Mouse (Mus musculus) left cerebral cortex, postnatal 4 days (tissue): Measurements from ENCODE around the gene Aaed1. TPM values are rescaled to one million over a fixed set of nuclear protein-coding genes. Genes with fewer than 3 reads are reported as not detected.

Experiments used
- DNase-seq: peaks from one replicate; pipeline ENCODE4 v3.0.0-alpha.2; 2022
- intact Hi-C: fragments of 180-260 bp; cut with DNase I; formaldehyde crosslinking; loops from one replicate; pipeline ENCODE4 v1.15.1; 2025
- total RNA-seq, 2 experiments: library from RNA; stranded (reverse); gene quantifications; 2 replicates each; pipeline ENCODE4 v1.2.3; 2021

The Aaed1 gene
- total RNA-seq, 2 experiments from 2014 or later: 6.4 to 7.3 TPM

DNA sequence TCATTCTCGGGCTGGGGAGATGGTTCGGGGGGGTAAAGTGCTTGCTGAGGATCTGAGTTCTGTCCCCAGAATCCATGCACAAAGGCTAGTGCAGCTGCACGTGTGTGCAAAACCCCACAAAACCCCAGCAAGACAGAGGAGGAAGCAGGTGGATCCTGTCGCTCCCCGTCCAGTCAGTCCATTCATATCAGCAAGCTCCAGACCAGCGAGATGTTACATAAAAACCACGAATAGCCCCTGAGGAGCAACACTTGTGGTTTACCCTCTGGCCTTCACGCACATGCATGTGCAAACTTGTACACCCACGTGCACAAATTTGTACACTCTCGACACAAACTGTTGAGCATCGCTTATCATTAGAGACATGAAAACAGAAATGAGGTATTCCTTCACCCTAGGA, 2.7 kb downstream of the Aaed1 start:
- intact Hi-C loops: loop anchor here (5.0 kb wide), 1 partner anchor 133 kb away; no protein-coding TSS in a partner anchor

DNA sequence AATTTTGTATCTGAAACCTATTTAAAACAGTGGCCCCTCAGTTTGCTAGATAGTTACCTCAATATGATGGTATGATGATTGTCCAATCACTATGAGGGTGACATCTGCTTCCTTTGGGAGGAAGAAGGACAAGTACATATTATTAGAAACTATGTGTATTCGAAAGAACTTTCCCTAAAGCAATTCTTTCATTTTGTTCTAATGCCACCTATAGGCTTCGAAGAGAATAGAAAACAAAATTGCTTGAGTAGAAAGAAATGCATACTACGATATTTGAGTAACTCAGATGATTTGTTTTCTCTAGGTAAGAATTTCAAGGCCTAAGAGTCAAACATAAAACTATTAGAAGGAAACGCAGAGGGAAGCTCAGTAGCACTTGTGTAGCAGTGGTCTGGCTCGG, 3.5 kb downstream of the Aaed1 start:
- intact Hi-C loops: loop anchor here (5.0 kb wide), 1 partner anchor 132 kb away; no protein-coding TSS in a partner anchor
- DNase-seq: no peak

More for the DNA sequence above, 2.7 kb downstream of the Aaed1 start:
- DNase-seq: no peak

DNA sequence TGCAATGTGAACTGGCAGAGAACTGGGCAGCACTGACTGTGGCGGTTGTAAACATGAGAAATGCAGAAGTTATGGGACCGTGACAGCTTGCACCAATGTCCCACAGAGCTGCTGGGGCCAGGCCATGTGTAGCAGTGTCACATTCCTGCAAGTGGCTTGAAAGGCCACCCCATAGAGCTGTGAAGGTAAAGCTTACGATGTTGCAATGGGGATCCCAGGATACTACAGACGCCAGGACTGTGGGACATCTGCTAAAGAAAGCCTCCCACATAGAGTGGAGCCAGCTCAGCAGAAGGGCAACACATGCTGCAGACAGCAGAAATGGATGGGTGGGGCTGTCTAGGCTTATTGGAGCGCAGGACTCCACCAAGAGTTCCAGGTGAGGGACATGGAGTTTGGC, 5.0 kb downstream of the Aaed1 start:
- peak; percentile 34 for DNase-seq
- intact Hi-C loops: loop anchor here (5.0 kb wide), 1 partner anchor 130 kb away; no protein-coding TSS in a partner anchor

DNA sequence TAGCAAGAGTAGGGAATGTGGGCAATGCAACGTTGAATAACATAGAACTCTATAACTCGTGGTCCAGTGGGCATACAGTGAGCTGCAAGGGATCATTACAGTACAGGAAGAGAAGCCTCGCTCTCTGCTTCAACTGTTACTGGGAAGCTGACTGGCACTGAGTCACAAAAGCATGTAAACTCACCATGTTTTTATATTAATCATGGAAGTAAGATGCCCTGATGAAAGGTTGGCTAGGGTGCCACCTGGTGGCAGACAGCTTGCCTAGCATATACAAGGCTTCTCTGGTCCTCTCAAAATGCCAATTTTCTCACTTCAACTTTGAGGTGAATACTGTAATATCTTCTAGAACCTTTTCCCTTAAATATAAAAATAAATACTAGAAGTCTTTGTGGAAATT, 6.4 kb downstream of the Aaed1 start:
- peak; percentile 71 for DNase-seq
- intact Hi-C loops: loop anchor here (5.0 kb wide), 1 partner anchor 129 kb away; no protein-coding TSS in a partner anchor

DNA sequence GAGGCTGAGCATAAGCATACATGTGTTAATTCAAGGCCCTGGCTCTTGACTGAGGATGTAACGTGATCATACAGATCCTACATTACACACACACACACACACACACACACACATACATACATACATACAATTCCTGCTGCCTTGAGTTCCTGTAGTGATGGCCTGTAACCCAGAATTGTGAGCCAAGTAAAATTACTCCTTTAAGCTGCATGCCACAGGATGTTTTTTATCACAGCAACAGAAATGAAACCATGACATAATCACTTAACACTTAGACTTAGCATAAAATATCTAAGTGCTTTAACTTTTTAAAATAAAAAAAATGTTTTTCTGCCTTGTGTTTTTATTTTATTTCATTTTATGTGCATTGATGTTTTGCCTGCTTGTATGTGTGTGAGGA, 13.4 kb downstream of the Aaed1 start:
- intact Hi-C loops: no loop called here
- no peak for DNase-seq

DNA sequence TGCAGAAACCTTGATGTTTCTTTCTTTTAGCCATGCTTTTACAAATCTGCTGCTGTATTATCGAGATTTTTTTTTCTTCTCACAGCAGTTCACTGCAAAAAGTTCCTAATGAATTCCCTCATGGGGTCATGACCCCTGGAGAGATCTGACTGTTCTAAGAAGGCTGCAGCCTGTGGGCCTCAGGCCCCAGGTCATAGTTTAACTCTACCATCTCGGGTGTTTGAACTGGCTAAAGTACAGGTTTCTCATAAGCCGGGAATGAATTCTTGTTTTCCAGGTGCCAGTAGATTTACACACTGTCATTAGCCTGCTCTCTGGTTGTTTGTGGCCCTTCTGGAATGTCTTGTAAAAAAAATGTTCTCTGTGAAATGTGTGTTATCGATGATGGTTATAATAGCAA, 25.7 kb downstream of the Aaed1 start:
- no peak for DNase-seq
- intact Hi-C loops: loop anchor here (5.0 kb wide), 1 partner anchor 884 kb away; no protein-coding TSS in a partner anchor

DNA sequence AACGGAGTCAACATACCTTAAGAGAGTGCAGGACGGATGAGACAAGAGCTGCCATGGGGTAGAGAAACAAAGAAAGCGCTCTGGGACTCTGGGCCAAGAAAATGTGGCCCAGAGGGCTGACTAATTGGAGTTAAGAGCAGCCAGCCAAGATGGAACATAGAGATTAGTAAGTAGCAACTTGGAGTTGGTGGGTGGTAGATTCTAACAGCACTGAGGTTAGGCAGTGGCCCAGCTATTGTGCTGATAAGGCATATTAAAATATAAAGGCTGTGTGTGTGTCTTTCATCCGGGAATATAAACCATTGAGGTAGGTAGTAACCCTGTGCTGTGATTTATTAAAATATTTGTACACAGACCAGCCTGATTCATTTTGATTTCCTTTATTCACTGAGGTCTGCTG, 26.2 kb downstream of the Aaed1 start:
- intact Hi-C loops: loop anchor here (5.0 kb wide), 1 partner anchor 884 kb away; no protein-coding TSS in a partner anchor
- no peak for DNase-seq

DNA sequence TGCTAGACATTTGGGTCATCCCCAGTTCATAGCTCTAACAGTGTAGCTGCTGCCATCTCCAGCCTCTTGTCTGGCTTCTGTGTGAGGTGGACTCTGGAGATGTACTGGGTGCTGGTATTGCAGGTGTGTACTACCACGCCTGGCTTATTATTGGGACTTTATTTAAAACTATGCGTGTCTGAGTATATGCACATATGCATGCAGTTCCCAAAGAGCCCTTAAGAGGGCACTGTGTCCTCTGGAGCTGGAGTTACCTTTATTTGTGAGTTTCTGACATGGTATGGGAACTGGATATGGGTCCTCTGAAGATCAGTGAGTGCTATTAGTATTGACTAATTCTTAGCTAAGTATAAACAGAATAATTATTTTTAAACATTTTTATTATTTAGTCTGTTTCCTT, 27.8 kb downstream of the Aaed1 start:
- intact Hi-C loops: loop anchor here (5.0 kb wide), 1 partner anchor 882 kb away; no protein-coding TSS in a partner anchor
- DNase-seq: no peak

DNA sequence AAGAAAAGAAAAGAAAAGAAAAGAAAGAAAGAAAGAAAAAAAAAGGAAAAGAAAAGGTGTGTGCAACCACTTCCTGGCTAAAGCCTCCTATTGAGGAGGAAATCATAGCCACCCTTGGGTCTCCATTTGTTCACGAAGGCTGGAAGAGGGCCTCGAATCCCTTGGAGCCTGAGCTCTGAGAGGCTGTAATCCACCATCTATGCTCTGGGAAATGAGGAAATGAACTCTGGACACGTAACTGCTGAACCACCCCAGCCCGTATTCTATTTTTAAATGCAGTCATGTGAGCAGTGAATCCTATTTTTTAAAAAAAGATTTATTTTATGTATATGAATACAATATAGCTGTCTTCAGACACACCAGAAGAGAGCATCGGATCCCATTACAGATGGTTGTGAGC, 31.6 kb downstream of the Aaed1 start:
- intact Hi-C loops: no loop called here
- no peak for DNase-seq

DNA sequence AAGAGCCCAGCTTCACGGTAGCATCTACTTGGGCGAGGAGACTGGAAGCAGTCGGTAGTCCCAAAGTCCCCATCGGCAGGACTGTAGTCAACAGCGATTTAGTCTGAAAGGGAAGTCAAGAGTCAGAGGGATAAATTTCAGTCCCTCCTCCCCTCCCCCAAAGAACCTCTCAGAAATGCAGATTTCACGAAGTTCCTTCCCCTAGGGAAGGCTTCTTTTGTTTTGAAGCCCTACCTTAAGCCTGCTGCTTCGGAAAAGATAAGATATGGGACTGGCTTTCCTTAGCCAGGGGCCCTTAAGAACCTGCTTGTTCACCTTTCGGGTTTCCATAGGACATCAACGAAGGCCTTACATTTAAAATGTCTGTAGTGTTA, 36.8 kb downstream of the Aaed1 start:
- intact Hi-C loops: no loop called here
- no peak for DNase-seq

DNA sequence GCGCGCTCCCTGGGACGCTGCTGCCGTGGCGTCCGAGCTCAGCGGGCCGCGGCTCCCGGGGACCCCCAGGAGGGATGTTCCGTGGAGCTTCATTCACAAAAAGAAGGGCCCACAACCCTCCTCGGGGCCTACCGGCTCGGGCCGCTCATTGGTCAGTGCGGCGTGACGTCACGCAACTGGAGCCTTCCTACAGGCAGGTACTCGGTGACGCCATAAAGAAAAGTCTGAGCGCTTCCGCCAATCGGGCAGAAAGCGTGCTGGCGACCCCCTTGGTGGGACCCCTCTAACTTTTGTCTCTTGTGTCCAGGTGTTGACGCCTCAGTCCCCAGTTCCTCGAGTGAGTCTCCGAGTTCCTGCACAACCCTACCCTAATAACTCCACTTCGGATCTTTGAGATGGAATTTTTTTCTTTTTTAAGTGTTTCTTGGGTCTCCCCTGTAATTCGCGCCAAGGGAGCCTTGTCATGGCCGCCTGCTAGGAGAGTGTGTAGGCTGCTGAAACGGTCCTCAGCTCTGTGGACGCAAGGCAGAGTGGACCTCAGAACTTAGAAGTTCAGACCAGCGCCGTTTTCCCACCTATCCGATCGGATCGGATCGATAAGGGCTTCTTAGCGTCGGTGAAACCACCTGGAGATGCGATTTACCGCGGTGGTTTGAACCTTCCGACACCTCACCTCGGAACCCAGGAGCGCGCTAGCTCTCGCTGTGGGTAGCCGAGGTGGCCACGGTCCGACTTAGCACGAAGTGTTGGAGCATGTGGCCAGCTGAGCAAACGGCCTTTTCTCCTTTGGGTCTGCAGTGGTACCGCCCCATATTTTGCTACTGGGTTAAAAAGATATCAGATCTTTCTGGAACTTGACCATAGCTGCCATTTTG, 37.4 kb downstream of the Aaed1 start, which contains the start of gene Cdc14b:
Cdc14b (minus strand) TSS at position 412 of the 875 bp plus-strand sequence.
- peak; percentile 70 for DNase-seq
- intact Hi-C loops: no loop called here

DNA sequence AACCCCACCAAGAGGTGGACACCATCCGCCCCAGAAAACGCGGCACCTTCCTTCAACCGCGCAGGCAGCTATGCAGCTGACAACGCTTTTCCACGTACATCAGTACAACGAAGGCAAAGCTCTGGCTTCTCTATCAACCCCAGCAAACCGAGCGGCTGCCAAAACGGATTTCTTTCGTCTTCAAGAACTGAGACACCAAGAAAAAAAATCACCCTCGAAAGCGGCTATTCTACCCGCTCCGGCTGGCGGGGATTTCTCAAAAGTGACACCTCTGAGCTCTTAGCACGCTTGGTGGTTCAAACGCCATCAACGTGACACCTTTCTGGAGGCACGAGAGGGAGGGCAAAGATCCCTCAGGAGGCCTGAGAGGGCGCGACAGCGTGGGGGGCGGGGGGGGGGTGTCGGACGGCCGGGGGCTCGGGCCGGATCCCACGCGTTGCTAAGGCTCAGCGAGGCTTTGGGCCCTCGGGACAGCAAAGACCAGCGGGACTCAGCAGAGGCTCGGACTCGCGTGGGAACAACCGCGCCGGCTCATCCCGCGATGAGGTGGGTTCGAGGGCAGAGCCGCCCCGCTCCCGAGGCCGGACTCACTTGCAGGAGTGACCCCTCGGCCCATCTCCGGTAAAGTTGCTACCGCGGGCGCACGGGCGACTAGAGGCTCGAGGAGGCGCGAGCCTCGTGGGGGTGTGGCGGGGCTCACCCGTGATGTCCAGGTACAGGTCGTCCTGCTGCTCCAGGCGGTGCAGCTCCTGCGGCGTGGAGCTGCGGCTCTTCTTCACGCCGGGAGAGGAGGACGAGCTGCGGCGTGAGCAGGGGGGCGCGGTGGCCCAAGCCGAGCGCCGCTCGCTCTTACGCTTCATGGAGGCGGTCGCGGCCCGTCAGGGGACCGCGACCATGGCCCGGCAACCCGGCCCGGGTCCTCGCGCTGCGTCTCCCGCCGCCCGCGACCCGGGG, 38.3 kb downstream of the Aaed1 start:
- intact Hi-C loops: no loop called here
- peak; percentile 13 for DNase-seq

DNA sequence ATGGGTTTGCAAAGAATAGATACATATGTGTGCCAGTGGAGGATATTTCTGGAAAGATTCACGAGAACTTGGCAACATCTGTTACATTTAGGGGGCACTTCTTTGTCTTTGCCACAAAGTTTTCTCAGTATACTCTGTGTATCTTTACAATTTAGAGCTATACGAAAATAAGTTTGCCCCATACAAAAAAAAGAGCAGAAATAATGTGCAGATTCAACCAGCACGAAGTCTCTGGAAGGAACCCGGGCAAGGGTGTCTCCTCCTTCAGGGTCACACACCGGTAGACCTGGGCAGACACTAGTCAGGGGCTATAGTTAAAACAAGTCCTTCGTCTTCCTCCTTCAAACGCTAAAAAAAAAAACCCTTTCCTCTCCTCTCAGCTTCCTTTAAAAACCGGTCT, 39.2 kb downstream of the Aaed1 start:
- intact Hi-C loops: no loop called here

DNA sequence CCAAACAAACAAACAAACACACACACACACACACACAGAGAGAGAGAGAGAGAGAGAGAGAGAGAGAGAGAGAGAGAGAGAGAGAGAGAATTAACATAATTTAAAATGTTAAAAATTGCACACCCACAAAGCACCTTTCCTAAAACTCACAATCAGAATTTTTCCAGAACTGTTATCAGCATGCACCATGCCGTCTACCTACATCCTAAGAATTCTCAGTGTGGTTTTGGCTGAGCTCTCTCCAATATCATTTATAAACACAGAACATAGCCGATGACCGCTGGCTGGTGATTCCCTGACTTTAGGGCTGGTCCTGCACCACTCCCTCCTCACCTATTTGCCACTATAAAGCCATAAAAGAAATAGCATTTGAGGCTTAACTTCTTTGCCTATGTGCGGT, 44.1 kb downstream of the Aaed1 start:
- DNase-seq: no peak
- intact Hi-C loops: no loop called here

More for the DNA sequence above, 39.2 kb downstream of the Aaed1 start:
- no peak for DNase-seq

DNA sequence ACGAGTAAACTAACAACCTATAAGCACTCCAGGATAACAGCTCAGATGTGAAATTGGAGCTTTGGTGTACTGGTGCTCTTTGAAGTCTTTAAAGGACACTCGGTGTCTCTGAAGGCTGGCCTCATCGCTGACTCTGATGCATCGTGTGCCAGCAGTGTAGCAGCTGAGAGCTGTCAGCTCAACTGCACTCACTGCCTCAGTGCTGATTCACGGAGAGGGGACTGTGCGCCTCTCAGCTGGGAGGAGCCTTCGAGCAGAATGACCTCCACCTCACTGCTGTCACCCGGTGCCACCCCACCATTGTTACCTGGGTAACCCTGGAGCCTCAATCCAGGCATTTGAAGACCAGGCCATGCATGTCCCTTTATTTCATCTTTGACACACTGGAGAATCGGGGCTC, 45.4 kb downstream of the Aaed1 start:
- no peak for DNase-seq
- intact Hi-C loops: no loop called here

DNA sequence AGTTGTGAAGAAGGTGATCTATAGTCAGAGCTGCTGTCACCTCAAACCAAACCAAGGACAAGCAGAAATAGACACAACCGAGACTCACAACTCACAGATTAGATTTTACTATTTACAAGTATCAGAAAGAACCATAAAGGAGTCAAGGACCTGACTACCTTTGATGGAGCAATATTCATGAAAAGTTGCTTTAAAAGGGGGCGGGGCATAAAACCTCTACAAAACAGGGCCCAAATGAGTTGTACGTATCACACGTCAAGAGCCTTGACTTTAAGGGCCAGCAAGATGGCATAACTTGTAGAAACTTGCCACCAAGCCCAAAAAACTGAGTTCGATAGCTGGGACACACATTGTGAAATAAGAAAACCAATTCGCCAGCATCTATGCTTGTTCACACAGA, 47.9 kb downstream of the Aaed1 start:
- no peak for DNase-seq

DNA sequence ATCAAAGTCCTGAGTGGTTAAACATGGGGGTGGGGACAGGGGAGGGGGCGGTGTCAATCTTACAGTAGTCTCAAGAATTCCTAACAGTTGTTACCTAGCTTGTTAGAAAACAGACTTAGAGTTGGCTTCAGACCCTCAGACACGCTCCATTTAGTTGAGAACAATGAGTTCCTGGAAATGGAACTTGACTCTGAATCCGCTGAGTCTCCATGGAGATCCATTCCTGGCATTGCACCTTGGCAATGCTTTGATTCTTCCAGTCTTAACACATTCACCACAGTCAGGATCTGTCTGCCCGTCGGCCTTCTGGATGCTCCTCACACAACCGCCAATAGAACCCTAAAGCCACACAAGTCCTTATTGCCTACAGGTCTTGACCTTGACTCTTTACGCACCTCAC, 52.6 kb downstream of the Aaed1 start:
- DNase-seq: no peak
- intact Hi-C loops: no loop called here

More for the DNA sequence above, 47.9 kb downstream of the Aaed1 start:
- intact Hi-C loops: no loop called here

DNA sequence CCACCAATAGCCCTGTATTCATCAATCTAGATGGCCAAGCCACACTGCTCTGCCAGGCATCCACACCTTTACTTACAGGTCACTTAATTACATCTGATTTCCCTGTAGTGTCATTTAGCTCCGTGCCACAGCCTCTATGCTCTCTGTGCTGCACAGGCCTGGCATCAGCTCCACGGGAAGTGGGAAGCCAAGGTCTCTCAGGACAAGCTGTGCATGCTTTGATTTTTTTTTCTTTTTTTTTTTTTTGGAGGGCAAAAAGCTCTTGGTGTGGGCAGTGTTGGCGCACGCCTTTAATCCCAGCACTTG, 54.0 kb downstream of the Aaed1 start:
- intact Hi-C loops: no loop called here
- peak; percentile 20 for DNase-seq

DNA sequence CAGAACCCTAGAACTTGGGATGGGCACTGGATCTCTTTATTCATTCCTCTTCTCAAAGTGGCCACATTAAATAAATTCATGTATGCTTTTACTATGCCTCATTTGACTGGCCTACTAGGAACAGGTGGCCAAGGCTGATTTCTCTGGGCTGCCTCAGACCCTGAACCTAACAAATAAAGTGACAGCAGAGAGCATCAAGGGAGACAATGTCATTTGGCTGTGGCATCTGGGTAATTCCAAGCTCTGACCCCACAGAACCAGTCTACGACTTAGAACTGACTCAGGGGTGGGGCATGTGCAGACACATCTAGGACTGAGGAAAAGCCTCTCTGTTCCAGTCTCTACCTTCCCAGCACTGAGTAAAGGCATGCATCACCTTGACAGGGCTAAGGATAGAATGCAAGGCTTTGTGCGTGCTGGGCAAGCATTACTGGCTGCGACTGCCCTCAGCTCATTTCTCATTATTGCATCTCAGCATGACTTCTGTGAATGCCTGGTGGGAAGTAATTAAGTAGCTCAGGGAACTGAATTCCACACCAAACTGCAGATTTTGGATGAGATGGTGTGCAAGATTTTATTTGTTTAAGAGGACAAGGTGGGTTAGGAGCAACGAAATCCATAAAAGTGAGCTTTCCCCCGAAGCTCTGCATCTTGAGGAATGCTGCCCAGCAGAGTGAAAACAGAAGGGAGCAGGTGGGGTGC, 54.5 kb downstream of the Aaed1 start:
- no peak for DNase-seq
- intact Hi-C loops: no loop called here

DNA sequence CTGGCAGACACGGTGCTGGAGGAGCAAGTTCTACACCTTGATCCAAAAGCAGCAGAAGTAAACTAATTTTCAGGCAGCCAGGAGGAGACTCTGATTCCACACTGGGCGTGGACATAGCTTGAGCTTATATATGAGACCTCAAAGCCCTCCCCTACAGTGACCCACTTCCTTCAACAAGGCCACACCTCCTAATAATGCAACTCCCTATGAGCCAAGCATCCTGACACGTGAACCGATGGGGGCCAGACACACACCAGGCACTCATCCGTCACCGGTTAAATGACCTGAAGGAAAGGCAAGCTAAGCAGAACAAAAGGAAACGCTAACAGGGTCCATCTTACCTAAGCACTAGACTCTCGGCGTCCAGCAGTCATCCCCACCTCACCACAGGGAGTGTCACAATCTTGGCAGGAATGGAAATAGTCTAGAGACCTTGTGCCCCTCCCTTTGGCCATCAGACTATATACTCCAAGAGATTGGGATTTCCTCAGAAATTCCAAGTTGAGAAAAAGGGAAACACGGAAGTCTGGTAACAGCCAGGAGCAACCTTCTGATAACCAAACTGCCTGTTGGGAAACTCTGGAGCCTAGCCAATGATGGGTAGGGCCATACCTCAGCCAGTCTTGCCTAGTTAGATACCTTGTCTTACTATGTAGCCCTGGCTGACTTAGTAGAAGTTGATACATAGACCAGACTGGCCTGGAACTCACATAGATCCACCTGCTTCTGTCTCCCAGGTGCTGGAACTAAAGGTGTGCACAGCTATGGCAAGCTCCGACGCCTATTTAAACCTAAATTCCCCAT, 55.3 kb downstream of the Aaed1 start:
- DNase-seq: no peak
- intact Hi-C loops: no loop called here
